Mouse (Mus musculus) MEL-GATA-1-ER (cell line): ENCODE data around the gene Cadm2.

ENCODE experiments used
- DNase-seq: peaks from one replicate; pipeline ENCODE4 v3.0.0-alpha.2; 2012; ENCODE audit warnings: low read depth; ENCODE audit errors: extremely low read depth

Cadm2 gene

DNA sequence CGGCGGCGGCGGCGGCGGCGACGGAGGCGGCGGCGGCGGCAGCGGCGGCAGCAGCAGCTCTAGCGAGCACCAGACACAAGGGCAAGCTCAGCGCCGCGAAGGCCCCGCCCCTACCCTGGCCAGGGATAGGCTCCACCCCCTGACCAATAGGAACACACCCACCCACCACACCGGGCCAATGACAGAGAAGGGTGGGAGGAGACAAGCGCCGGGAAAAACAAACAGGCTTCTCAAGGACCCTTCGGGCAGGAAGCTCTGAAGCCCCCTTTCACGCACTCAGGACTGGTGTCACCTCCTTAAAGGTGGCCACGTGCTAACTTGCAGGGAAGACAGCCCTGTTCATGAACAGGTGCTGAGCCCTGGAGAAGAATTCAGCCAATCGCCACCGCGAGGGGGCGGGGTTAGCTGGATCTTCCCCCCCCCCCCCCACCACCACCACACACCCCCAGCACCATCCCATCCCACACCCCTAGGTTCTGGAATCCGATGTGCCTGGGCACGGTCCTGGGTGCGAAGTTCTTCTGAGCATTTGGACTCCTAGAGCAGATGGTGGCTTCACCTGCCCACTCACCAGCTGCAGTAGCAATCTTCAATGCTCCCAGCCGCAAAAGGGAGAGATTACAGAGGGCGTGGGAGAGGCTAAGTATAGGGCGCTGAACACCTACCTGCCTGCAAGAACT lies at the start of gene Cadm2:
Gene Cadm2, minus strand, starts transcription at position 83 of the 680 bp plus-strand sequence.
- DNase-seq, result no peak

DNA sequence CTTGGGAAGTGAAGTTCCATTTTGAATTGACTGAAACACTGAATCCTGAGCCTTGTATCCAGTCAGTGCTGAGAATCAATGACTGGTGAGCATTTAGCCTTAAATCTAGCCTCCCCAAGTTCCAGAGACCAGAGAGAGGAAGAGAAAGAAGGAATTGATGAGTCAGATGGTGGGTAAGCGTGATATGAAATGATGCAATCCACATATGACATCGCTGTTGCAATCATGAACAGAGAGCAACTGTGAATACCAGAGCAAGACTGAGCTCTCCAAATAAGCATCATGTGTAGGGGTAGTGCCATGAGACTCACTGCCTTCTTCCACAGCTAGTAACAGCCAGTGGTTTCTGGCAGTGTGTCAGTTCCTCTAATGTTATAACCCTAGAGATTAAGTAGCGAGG lies 26.2 kb upstream of the Cadm2 start:
- no peak for DNase-seq

DNA sequence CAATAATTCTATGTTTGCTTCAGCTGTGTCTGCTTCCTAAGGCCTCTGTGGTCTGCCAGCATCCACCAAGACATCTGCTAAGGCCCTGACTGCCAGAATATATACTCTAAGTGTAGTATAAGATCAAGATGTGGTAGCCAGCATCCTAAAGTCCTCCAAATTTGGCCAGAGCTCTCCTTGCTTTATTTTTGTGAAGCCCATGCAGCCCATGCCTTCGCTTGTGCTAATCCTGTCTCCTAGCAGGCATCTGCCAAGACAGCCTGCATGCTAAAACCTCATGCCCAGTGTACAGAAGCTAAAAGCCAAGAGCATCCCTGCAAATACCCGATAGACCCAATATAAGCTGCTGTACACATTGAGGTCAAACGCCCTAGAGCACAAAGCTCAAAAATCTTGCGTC lies 22.9 kb upstream of the Cadm2 start:
- no peak for DNase-seq

DNA sequence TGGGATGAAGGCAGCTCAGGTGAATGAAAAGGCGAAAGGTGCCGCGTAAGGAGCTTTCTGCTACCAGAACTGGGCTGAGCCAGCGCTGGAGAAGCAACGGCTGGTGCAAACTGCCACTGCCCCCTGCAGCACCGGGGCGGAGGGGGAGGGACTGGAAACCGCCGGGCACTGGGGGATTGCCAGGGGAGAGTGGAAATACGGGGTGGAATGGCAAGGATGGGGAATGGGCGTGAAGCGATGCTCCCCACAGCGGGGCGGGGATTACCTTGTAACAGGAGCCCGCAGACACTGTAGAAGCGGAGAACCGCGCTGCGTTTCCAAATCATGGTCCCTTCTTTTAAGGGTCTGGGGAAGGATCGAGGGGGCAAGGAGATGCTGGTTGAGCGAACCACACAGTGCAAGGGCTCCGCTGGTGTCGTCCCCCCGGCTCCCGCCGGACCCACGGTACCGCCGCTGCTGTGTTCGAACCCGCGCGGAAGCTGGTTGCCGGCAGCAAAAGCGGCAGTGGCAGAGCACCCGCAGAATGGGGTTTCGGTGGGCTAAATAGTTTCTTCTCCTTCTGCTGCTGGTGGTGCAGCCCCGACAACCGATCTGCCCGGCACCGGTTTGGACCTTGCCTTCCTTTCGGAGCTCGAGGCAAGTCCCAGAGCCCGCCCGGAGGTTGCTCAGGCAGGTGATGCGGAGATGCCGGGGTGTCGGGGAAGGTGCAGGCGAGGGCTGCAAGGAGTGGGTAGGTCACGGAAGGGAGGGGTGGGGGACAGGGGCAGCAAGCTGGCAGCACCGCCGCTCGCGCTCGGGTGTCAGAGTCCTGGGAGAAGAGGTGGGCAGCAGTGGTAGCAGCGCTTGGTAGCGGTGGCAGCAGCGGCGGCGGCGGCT lies 564 bp downstream of the Cadm2 start:
- DNase-seq, result no peak

DNA sequence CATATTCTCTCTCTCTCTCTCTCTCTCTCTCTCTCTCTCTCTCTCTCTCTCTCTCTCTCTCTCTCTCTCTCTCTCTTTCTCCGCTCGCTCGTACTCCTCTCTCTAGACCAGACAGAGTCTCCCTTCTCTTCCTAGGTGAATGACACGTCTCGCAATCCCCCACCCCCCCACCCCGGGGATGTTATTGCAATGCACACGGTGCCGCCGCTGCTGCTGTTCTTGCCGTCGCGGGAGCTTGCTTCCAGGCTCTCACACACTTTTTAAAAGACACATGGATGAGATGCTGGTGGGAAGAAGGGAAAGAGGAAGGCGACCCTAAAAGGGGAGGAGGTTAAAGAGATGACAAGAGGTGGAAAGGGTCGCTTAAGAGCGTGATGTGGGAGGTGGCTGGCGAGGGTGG lies 1.3 kb downstream of the Cadm2 start:
- no peak for DNase-seq

DNA sequence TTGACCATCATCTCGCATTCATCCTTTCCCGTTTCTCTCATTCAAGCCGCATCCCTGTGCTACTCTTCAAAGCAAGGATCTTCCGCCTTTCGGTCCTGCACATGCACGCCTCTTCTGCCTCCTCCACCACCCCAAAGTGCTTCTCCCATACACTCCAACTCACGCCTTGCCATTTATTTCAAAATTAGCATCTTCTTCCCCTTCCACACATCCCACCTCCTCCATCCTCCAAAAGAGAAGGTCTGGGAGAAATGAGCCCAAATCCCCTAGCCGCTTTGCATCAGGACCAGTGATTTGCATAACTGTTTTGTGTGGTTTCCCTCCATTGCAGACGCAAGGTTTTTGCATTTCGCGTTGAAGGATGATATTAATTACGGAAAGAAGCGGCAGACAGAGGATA lies 1.9 kb downstream of the Cadm2 start:
- no peak for DNase-seq

DNA sequence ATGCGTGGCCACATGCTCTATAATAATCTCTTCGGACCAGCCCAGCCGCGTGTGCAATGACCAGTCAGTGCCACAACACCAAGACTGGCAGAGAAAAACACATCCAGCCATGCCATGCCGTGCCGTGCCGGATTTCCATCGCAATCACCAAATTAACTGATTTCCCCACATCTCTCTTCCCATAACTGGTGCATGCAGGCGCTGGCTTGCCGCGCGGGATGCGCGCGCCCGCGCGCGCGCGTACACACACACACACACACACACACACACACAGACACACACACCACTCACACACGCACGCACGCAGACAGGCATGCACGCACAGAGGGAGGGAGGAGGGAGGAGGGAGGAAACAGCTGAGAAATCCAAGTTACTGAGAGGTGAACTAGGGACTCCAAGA lies 2.9 kb downstream of the Cadm2 start:
- no peak for DNase-seq

DNA sequence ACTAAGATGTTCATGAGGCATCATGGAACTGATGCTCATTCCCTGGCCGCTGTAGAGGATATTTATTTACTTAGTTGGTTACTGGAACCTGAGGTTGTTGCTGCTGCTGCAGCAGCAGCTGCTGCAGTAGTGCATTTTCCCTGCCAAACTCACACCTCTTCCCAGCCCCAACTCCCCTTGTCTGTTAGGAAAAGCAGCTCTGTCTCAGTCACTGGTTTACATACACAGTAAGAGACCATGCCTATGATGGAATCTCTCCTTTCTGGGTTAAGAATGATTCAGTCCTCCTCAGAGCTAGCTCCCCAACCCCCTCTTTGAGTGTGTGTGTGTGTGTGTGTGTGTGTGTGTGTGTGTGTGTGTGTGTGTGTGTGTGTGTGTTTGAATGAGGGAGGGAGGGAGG lies 3.5 kb downstream of the Cadm2 start:
- DNase-seq, result no peak

DNA sequence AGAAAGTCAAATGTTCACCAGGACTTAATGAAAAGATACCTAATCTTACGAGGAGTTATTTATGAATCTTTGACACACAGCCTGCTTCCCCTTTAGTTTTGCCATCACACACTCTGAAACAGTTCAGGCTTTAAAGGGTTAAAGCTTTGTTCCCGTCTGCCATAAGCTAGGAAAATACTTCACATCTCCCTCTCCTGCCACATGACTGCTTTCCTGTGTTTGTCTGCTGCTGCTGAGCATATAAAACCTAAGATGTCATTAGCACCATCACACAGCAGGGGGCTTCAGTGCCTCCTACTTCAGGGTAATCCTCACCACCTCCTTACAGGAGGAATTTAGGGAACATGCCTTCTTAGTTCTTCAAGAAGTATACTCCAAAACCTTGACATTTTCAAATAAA lies 6.8 kb downstream of the Cadm2 start:
- DNase-seq, result no peak

DNA sequence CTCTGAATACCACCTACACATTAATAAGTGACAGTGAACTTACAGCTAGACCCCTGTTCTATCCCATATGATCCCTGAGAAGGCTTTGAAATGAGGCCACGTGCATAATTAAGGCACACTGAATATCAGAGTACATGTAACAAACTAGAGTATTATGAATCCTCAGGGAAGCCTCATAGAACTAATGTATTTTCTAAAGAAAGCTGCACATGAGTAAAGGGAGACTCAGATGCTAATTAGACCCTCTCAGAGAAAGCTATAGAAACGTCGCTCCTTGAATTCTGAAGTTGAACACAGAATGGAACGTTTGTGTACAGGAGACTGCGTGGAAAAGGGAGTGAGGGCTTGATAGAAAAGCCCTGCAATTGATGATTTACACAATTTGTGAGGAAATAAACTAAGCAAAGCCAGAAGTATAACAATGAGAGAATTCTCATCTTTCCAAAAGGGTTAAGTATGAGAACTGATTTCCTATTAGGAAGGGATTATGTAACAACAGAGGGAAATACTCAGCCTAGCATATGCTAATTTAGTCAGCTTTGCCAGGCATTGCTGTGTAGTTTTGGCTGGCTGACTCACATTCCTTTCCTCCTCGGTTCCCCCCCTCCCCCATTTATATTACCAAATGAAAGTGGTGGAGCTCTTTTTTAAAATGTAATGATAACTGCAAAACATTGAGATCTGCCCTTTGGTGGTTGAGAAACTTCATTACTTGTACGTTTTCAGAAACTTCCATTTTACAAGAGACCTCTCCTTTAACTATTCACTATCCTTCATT lies 9.6 kb downstream of the Cadm2 start:
- no peak for DNase-seq

DNA sequence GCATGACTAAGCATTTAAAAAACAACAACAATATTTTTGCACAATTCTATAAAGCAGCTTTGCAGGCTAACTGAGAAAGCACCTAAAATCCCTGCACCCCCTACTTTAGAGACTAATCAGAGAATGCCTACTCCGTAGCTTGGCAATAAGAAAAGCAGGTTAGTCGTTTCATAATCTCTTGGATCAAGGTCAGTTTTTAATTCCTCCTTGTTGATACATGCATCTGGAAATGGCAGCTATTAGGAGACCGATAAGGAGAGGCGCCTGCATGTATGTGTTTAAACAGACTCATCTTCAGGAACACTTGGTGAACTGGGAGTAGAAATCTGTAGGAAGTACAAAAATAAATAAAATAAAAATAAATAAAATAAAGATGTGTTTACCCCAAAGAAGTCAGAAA lies 11.6 kb downstream of the Cadm2 start:
- no peak for DNase-seq

DNA sequence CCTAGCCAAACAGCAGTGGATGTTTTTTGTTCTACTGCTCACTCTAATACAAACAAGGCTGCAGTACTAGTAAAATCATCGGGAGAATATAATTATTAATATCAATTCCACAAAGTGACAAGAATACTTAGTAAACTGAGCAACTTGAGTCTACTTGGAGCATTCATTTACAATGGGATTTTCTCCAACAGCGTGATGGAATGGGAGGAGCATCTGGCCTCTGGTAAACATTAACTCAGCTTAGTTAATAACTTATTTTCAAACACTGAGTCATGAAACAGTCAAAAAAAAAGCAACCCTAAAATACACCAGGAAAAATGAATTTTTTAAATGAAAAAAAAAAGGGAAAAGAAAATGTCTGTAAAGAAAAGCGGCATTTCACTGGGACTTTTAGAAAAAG lies 12.2 kb downstream of the Cadm2 start:
- no peak for DNase-seq

DNA sequence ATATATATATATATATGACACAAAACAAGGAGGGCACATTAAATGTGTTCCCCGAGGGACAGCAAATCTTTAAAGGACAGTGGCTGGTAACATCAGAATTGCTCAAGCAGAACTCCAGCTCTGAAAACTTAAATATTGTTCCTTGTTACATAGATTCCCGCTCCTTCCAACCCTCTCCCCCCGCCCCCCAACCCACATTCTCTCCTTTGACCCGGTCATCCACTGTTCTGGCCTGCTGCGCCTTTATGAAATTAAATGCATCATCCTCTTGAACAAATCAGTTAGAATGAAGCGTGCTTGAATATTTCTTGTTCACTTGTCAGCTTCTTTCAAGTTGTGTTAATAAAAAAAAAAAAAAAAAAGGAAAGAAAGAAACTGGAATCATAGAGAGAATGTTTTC lies 15.0 kb downstream of the Cadm2 start:
- DNase-seq, result no peak

DNA sequence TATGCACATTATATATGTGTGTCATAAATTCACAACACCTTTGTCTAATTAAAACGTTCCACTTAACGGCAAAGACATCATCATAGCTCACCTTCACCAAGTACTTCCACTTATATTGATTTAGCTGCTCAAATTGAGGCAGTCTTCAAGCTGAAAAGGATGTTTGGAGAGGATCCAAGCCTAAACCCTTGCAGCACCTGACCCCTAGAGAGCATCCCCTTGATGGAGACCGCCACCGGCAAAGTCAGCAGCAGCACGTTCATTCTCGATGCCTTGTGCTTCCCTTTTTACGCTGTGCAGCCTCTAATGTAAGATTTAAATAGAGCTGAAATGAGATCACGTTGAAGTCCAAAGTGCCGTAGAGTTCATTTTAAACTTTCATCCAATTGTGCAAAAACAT lies 20.7 kb downstream of the Cadm2 start:
- DNase-seq, result no peak

DNA sequence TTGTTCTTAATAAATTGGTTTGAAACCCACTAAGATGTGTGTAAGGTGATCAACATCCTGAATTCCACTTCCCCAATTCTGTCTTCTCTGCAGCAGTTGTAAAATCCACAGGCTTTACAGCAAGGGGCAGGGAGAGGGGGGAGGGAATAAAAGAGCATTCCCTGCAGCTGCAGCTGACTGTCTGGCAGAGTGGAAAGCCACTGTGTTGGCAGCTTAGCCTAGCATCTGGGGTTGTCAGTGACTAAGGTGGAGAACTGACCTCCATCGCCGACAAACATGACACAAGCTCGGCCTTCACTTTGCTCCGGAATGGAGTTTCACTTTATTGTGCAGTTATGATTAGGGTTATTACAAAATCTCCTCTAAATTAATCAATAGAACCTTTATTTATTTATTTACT lies 21.9 kb downstream of the Cadm2 start:
- DNase-seq, result no peak

DNA sequence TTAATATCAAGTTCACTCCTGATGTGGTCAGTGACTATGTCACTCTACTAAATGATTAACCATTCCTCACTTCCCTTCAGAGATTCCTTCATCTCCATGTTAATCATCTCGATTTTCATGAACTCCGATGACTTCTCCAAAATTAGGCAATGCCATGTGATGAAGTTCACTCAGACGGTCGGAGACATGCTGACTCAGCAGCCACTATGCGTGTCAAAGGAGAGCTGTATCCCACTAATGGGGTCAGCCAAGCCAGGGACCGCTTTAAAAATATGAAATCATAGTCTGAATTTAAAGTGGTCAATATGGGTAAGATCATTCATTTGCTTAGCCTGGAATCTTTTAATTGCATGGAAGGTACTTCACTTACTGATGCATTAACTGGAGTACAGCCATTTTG lies 29.7 kb downstream of the Cadm2 start:
- no peak for DNase-seq

DNA sequence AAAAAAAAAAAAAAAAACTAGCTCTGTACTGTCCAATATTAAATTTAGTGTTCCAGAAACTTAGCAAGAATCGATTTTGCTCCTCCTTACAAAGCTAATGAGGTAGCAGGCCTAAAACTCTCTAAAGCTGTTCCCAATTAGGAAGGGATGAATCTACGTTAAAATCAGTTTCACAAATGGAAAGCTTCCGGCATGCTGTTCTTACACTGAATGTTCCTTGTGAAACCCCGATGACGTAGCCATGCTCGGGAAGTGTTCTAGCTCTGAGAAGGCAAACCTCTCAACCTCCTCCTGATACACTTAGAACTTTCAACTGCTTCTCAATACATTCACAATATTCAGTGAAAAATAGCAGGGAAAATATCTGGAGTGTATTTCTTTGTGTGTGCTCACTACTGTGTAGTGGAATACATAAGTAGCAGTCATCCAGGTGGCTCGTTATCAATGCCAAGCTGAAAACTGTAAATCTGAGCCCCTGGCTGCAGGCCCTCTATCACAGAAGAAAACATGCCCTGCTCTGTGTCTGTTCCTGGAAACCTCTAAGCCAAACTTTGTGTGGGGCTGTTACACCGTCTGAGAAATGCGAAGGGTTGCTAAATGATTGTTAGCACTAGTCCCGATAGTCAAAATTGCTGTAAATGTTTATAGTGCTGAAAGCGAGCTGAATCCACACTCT lies 41.7 kb downstream of the Cadm2 start:
- DNase-seq, result no peak

DNA sequence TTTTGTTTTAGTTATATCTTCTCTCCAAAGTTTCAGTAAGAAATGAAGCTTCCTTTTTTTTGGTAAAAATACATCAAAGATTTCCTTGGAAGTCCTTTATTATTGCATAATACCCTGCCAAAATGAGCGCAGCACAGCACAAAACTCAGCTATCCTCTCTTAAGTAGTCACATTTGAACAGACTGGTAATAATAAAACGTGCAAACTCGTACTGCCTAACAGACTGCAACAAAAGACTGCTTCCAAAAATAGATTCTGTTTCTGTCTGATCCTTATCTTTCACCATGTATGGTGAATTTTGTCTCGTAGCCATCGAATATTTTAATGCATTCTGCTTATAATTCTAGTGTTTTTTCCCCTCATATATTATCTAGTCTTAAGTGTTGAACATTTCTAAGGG lies 45.2 kb downstream of the Cadm2 start:
- no peak for DNase-seq

DNA sequence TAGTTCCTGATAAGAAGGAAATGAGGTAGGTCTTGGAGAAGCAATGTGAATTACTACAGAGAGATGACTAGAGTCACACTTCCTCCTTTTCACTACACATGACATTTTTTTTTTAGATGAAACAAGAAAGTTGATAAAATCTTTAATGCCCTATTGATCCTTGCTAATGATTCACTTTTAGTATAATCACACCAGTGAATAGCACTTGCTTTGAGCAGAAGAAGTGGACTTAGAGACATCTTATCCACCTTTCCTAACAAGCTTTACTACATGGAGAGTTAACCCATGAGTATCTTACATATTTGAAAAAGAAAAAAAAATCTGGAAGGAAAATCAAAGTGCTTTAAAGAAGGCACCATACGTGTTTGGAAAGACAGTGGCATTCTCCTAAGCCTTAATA lies 93.7 kb downstream of the Cadm2 start:
- peak; percentile 1 for DNase-seq

DNA sequence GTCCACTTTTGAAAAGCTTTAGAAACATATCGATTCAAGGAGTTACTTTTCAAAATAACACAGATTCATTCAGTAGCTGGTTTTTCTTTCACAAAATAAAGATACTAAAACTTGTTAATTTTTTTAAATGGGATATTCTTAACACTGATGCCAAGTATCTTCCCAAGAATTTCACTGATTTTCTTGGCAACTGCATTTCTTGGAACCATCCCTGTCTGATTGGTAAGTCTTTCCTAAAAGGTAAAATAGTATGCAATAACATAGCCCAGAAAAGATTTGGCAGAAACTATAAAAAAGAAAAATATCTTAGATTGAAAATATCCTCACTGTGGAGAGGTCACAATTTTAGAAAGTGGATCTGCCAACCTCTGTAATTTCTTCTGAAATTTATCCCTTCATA lies 95.8 kb downstream of the Cadm2 start:
- no peak for DNase-seq

DNA sequence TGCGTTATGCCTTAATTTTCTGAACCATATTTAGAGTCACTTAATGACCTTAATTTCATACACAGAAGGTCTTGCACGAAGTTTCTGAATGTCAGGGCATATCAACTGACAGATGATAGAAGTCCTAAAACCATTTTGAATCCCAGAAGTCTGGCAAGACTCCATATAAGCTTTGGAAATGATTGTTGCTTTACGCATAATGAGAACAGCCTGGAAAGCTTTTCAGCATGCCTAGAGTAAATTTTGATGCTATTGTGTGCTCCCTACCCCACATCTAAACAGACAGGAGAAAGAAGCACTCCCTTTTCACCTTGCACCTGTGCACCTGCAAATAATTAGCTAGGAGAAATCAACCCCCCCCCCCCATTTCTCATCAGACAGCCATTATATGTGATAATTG lies 102.4 kb downstream of the Cadm2 start:
- no peak for DNase-seq

DNA sequence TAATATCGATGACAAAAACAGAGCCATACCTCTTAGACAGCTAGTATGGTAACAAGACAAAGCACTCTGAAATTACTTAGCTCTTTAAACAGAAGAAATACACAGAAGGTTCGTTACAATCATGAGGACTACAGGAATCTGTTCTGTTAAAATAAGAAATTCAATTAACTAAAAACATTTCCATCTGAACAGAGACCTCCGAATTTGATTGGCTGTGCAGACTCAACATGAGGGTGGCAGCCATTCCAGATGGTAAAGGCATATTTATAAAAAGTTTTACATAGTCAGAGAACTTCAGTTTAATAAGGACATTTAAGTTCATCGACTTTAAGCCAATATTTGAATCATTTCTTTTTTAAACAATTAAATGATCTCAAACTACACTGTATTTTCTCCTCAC lies 105.2 kb downstream of the Cadm2 start:
- DNase-seq, result no peak
